Mouse (Mus musculus) CH12.LX (cell line): Measurements from ENCODE around the gene Arhgap29. TPM values are rescaled to one million over a fixed set of nuclear protein-coding genes. Genes with fewer than 3 reads are reported as not detected.

Experiments used
- DNase-seq: peaks from one replicate; pipeline ENCODE4 v3.0.0-alpha.2; 2013; ENCODE audit errors: extremely low read depth
- H3K27ac ChIP-seq: 2 replicates; pipeline ENCODE4 v1.5.1; 2012; ENCODE audit warnings: low read depth, mild to moderate bottlenecking, control low read depth, moderate library complexity; ENCODE audit not compliant: insufficient read depth
- H3K27me3 ChIP-seq: replicated peaks from 2 replicates; pipeline ENCODE3; 2012; ENCODE audit warnings: inconsistent platforms
- H3K36me3 ChIP-seq, 2 experiments: replicated peaks in 1 of 2; 2 replicates each; pipeline versions ENCODE3 to v1.6.1; 2012; ENCODE audit warnings: inconsistent platforms in 1 of 2, low read length in 1 of 2, mild to moderate bottlenecking in 1 of 2, mixed read lengths in 1 of 2, moderate library complexity in 1 of 2; ENCODE audit not compliant: control insufficient read depth in 1 of 2, insufficient read depth in 1 of 2
- H3K4me1 ChIP-seq, 2 experiments: 2 replicates each; pipeline ENCODE4 v1.6.1; 2012; ENCODE audit warnings: inconsistent platforms in 1 of 2, moderate library complexity in 1 of 2; ENCODE audit not compliant: insufficient read depth in 2 of 2, control insufficient read depth in 1 of 2
- H3K4me2 ChIP-seq: 2 replicates; pipeline ENCODE4 v1.6.1; 2012; ENCODE audit warnings: low read depth, mild to moderate bottlenecking, control low read depth; ENCODE audit not compliant: poor library complexity, insufficient read depth, severe bottlenecking
- H3K4me3 ChIP-seq, 3 experiments: fragments of 150-350 bp in 1 of 3; sonication (generic) in 1 of 3; replicated peaks in 1 of 3; 2 replicates each; pipeline versions ENCODE3 to v1.5.1; 2011 to 2012; ENCODE audit warnings: low read depth in 2 of 3, low read length in 2 of 3, mild to moderate bottlenecking in 2 of 3, moderate library complexity in 2 of 3, control low read depth in 1 of 3, improper control_type of control experiment in 1 of 3, inconsistent platforms in 1 of 3, mixed read lengths in 1 of 3; ENCODE audit not compliant: poor library complexity in 1 of 3
- H3K79me2 ChIP-seq: replicated peaks from 2 replicates; pipeline ENCODE4 v1.6.1; 2012; ENCODE audit warnings: mild to moderate bottlenecking, moderate library complexity; ENCODE audit not compliant: control insufficient read depth, poor library complexity, insufficient read depth, severe bottlenecking; ENCODE audit errors: extremely low read depth
- H3K9ac ChIP-seq: 2 replicates; pipeline ENCODE4 v1.6.1; 2012; ENCODE audit warnings: low read depth, mild to moderate bottlenecking, control low read depth, moderate library complexity; ENCODE audit not compliant: insufficient read depth
- H3K9me3 ChIP-seq: replicated peaks from 2 replicates; pipeline ENCODE3; 2012; ENCODE audit warnings: low read length, inconsistent platforms, mixed read lengths
- JUN ChIP-seq: IDR thresholded peaks from 2 replicates; pipeline ENCODE4 v1.6.1; 2011; ENCODE audit warnings: low read depth, mild to moderate bottlenecking, low read length, improper control_type of control experiment, moderate library complexity; ENCODE audit not compliant: insufficient read depth
- JUND ChIP-seq: conservative IDR thresholded peaks from 2 replicates; pipeline ENCODE4 v1.6.1; 2011; ENCODE audit warnings: low read depth, low read length, improper control_type of control experiment
- KAT2A ChIP-seq: IDR thresholded peaks from 2 replicates; pipeline ENCODE4 v1.6.1; 2012; ENCODE audit warnings: low read length, improper control_type of control experiment, inconsistent platforms; ENCODE audit not compliant: insufficient replicate concordance
- MAFK ChIP-seq: IDR thresholded peaks from 2 replicates; pipeline ENCODE4 v1.6.1; 2011; ENCODE audit warnings: low read length, improper control_type of control experiment; ENCODE audit not compliant: insufficient replicate concordance
- MAZ ChIP-seq: IDR thresholded peaks from 2 replicates; pipeline ENCODE4 v1.6.1; 2012; ENCODE audit warnings: low read depth, mild to moderate bottlenecking, inconsistent platforms, low read length, improper control_type of control experiment, moderate library complexity
- MXI1 ChIP-seq: IDR thresholded peaks from 2 replicates; pipeline ENCODE4 v1.6.1; 2011; ENCODE audit warnings: mild to moderate bottlenecking, low read depth, low read length, improper control_type of control experiment
- NELFE ChIP-seq: IDR thresholded peaks from 2 replicates; pipeline ENCODE4 v1.6.1; 2011; ENCODE audit warnings: low read depth, low read length, improper control_type of control experiment
- NRF1 ChIP-seq: IDR thresholded peaks from 2 replicates; pipeline ENCODE4 v1.6.1; 2014; ENCODE audit warnings: low read depth, mild to moderate bottlenecking, inconsistent platforms, low read length, improper control_type of control experiment, moderate library complexity
- PAX5 ChIP-seq: IDR thresholded peaks from 2 replicates; pipeline ENCODE4 v1.6.1; 2012; ENCODE audit warnings: low read length, inconsistent platforms, mixed read lengths
- POLR2A ChIP-seq: IDR thresholded peaks from 2 replicates; pipeline ENCODE4 v1.6.1; 2011; ENCODE audit warnings: low read depth, mild to moderate bottlenecking, improper control_type of control experiment, low read length
- RAD21 ChIP-seq: IDR thresholded peaks from 2 replicates; pipeline ENCODE4 v1.6.1; 2011; ENCODE audit warnings: low read depth, mild to moderate bottlenecking, low read length, improper control_type of control experiment, moderate library complexity
- SIN3A ChIP-seq: IDR thresholded peaks from 2 replicates; pipeline ENCODE4 v1.6.1; 2012; ENCODE audit warnings: low read length, improper control_type of control experiment, inconsistent platforms
- TBP ChIP-seq: conservative IDR thresholded peaks from 2 replicates; pipeline ENCODE4 v1.6.1; 2011; ENCODE audit warnings: low read depth, low read length, improper control_type of control experiment
- UBTF ChIP-seq: IDR thresholded peaks from 2 replicates; pipeline ENCODE4 v1.6.1; 2012; ENCODE audit warnings: low read depth, mild to moderate bottlenecking, inconsistent platforms, low read length, improper control_type of control experiment, moderate library complexity
- USF1 ChIP-seq: IDR thresholded peaks from 2 replicates; pipeline ENCODE4 v1.6.1; 2014; ENCODE audit warnings: low read depth, mild to moderate bottlenecking, inconsistent platforms, low read length, improper control_type of control experiment
- ZKSCAN1 ChIP-seq: IDR thresholded peaks from 2 replicates; pipeline ENCODE4 v1.6.1; 2012; ENCODE audit warnings: low read depth, inconsistent platforms, low read length, improper control_type of control experiment, borderline replicate concordance
- ZMIZ1 ChIP-seq: IDR thresholded peaks from 2 replicates; pipeline ENCODE4 v1.6.1; 2012; ENCODE audit warnings: low read depth, mild to moderate bottlenecking, inconsistent platforms, low read length, improper control_type of control experiment
- ZNF384 ChIP-seq: IDR thresholded peaks from 2 replicates; pipeline ENCODE4 v1.6.1; 2012; ENCODE audit warnings: low read depth, low read length, improper control_type of control experiment, inconsistent platforms
- dilution Hi-C: fragments of 300-500 bp; cut with MboI; formaldehyde crosslinking; loops from 2 replicates; pipeline ENCODE4 v1.14.3; 2020; ENCODE audit warnings: low sequenced_read_pairs; ENCODE audit not compliant: extremely low pct_unique_long_range_greater_than_20kb, extremely low pct_ligation_motif_present
- in situ Hi-C: fragments of 300-500 bp; cut with MboI; formaldehyde crosslinking; loops from 3 replicates; pipeline ENCODE4 v1.14.3; 2019; ENCODE audit warnings: low sequenced_read_pairs, low pct_ligation_motif_present, low pct_unique_long_range_greater_than_20kb, mixed read lengths
- polyA plus RNA-seq: library from polyadenylated mRNA; unstranded; fragments of >175 nt; gene quantifications from 2 replicates; pipeline ENCODE4 v1.2.1, GENCODE M21; 2012; ENCODE audit warnings: low read depth; ENCODE audit not compliant: insufficient read length
- total RNA-seq, 2 experiments: library from RNA; depleted of rRNA; stranded (reverse); fragments of 300-350 nt in 1 of 2; fragments of >200 nt in 1 of 2; gene quantifications; 2 replicates each; pipeline ENCODE4 v1.2.3; 2012 to 2014

The Arhgap29 gene
- total and polyA plus RNA-seq, 3 experiments: 19.7 to 53.7 (median 37.0) TPM

GRCm38 (mm10) chr3:122012464-122012863 is 60.1 kb downstream of the Arhgap29 start:
- no peaks in the 10 kb centered on the region for H3K9me3 ChIP-seq
- dilution Hi-C loops (no loop called here), in situ Hi-C loops (no loop called here)
- H3K27ac ChIP-seq: no peak overlapping the region
- no peak overlapping the region for H3K9ac ChIP-seq
- no peak for DNase-seq
- H3K79me2 ChIP-seq: no peaks in the 10 kb centered on the region
- H3K4me3 ChIP-seq: no peak overlapping the region
- no peaks in the 10 kb centered on the region for H3K4me1 ChIP-seq
- no peaks in the 10 kb centered on the region for H3K27me3 ChIP-seq
- H3K36me3 ChIP-seq: peaks cover 48 to 64% of the 10 kb centered on the region in 2 experiments
- no peak overlapping the region for H3K4me2 ChIP-seq
- TF ChIP-seq NELFE (no peak), MXI1 (no peak), POLR2A (no peak), USF1 (no peak)
- TF ChIP-seq, all 38 proteins: peak for 0

- TF ChIP-seq ZNF384: no peak
- no peak for TF ChIP-seq NRF1
- TF ChIP-seq KAT2A: no peak
- TF ChIP-seq ZMIZ1: no peak
- TF ChIP-seq PAX5: no peak
- TF ChIP-seq MAFK: no peak
- Histone ChIP-seq H3K9me3 (no peaks in the 10 kb centered on the region), H3K9ac (no peak overlapping the region), H3K79me2 (no peaks in the 10 kb centered on the region), H3K27me3 (no peaks in the 10 kb centered on the region), H3K36me3 (peaks cover 15 to 20% of the 10 kb centered on the region in 2 experiments), H3K4me1 (peaks cover 2 to 6% of the 10 kb centered on the region in 2 experiments; a peak in 2 of 4 replicates), H3K4me2 (no peak overlapping the region), H3K27ac (no peak overlapping the region), H3K4me3 (no peak overlapping the region)
- dilution Hi-C loops (no loop called here), in situ Hi-C loops (no loop called here)
- DNase-seq: no peak
Measured at GRCm38 (mm10) chr3:122018421-122018820, 66.1 kb downstream of the Arhgap29 start.

GRCm38 (mm10) chr3:122019159-122019558 is 66.8 kb downstream of the Arhgap29 start:
- Histone ChIP-seq H3K4me1 (peaks cover 2 to 6% of the 10 kb centered on the region in 2 experiments; a peak in 2 of 4 replicates), H3K27me3 (no peaks in the 10 kb centered on the region), H3K9ac (no peak overlapping the region), H3K79me2 (no peaks in the 10 kb centered on the region), H3K4me3 (no peak overlapping the region), H3K4me2 (no peak overlapping the region), H3K27ac (no peak overlapping the region), H3K9me3 (no peaks in the 10 kb centered on the region), H3K36me3 (peaks cover 10 to 15% of the 10 kb centered on the region in 2 experiments)
- dilution Hi-C loops (no loop called here), in situ Hi-C loops (no loop called here)
- TF ChIP-seq USF1 (no peak), JUND (no peak), MXI1 (no peak), SIN3A (no peak), NELFE (no peak), KAT2A (no peak), RAD21 (no peak), ZMIZ1 (no peak), UBTF (no peak), MAZ (no peak), TBP (no peak), POLR2A (no peak), JUN (no peak), ZKSCAN1 (no peak), NRF1 (no peak)
- DNase-seq: no peak
